Mouse (Mus musculus) neural tube, embryonic 11.5 days (tissue): ENCODE results near the gene Rrp15. TPM values are rescaled to one million over a fixed set of nuclear protein-coding genes. Genes with fewer than 3 reads are reported as not detected.
A peak's percentile ranks its signal among the peaks of the same experiment; 100 is the strongest.
"Not testable (repeated sequence)": the region's sequence is repeated elsewhere in the genome, so short reads cannot be mapped to it uniquely, and the experiment has no call there.

Source experiments
- ATAC-seq: fragments of 200-750 bp; cut with Nextera tagmentation; 2 replicates; pipeline ENCODE4 v1.8.0; 2017; ENCODE audit warnings: moderate number of reproducible peaks, mild to moderate bottlenecking, moderate TSS enrichment, moderate library complexity; ENCODE audit not compliant: insufficient read depth, low FRiP score, low TSS enrichment
- DNase-seq: peaks from one replicate; pipeline ENCODE4 v3.0.0-alpha.2; 2015; ENCODE audit warnings: low spot score
- H3K27ac ChIP-seq: fragments of 300-500 bp; sonication (generic); 2 replicates; pipeline ENCODE4 v1.5.1; 2014; ENCODE audit warnings: low read depth, mild to moderate bottlenecking, low read length
- H3K27me3 ChIP-seq: fragments of 300-500 bp; sonication (generic); 2 replicates; pipeline ENCODE4 v1.6.1; 2014; ENCODE audit warnings: mild to moderate bottlenecking, low read length, mixed read lengths; ENCODE audit not compliant: control insufficient read depth, insufficient read depth
- H3K36me3 ChIP-seq: fragments of 300-500 bp; sonication (generic); 2 replicates; pipeline ENCODE4 v1.6.1; 2014; ENCODE audit warnings: mild to moderate bottlenecking, low read length, moderate library complexity, mixed read lengths; ENCODE audit not compliant: control insufficient read depth, insufficient read depth
- H3K4me1 ChIP-seq: fragments of 300-500 bp; sonication (generic); 2 replicates; pipeline ENCODE4 v1.6.1; 2014; ENCODE audit warnings: low read length, mixed read lengths; ENCODE audit not compliant: control insufficient read depth, insufficient read depth
- H3K4me2 ChIP-seq: fragments of 300-500 bp; sonication (generic); 2 replicates; pipeline ENCODE4 v1.6.1; 2014; ENCODE audit warnings: low read depth, mild to moderate bottlenecking, moderate library complexity
- H3K4me3 ChIP-seq: fragments of 300-500 bp; sonication (generic); 2 replicates; pipeline ENCODE4 v1.5.1; 2014; ENCODE audit warnings: low read depth, low read length
- H3K9ac ChIP-seq: fragments of 300-500 bp; sonication (generic); 2 replicates; pipeline ENCODE4 v1.6.1; 2014; ENCODE audit warnings: mild to moderate bottlenecking, low read length
- H3K9me3 ChIP-seq: fragments of 300-500 bp; sonication (generic); 2 replicates; pipeline ENCODE4 v1.6.1; 2016; ENCODE audit warnings: low read length; ENCODE audit not compliant: control insufficient read depth
- WGBS: fragments of 180-500 bp; shearing (Covaris S2); extraction: QIAGEN DNeasy Blood & Tissue Kit; methylation state at CpG from one replicate; pipeline ENCODE4 v1.1.7; 2014; 5-methylcytosine and 5-hydroxymethylcytosine counted together
- polyA plus RNA-seq: library from polyadenylated mRNA; unstranded; fragments of >200 nt; fragmentation: Nextera tagmentation; extraction: Ambion mirVana; gene quantifications from 2 replicates; pipeline ENCODE4 v1.2.1, GENCODE M21; 2014

The Rrp15 gene
- polyA plus RNA-seq, 1 experiment from 2014 or later = 59.0 TPM

DNA sequence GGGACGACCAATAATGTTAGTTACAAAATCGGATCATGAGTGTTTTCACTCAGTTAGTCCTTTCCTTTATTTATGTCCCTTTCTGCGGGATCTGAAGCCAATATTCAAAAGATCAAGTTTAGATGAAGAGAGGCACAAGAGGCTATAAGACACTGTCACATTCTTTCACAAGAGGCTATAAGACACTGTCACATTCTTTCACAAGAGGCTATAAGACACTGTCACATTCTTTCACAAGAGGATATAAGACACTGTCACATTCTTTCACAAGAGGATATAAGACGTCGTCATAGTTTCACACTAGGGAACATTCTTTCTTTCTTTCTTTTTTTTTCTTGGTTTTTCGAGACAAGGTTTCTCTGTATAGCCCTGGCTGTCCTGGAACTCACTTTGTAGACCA lies 14.3 kb upstream of the Rrp15 start:
- not testable (repeated sequence) for H3K9ac ChIP-seq, DNase-seq, H3K4me1 ChIP-seq, ATAC-seq, H3K27me3 ChIP-seq, H3K36me3 ChIP-seq, H3K27ac ChIP-seq, H3K4me2 ChIP-seq, H3K4me3 ChIP-seq, H3K9me3 ChIP-seq
- WGBS = 68% methylated on average over 6 of the region's 6 CpGs

DNA sequence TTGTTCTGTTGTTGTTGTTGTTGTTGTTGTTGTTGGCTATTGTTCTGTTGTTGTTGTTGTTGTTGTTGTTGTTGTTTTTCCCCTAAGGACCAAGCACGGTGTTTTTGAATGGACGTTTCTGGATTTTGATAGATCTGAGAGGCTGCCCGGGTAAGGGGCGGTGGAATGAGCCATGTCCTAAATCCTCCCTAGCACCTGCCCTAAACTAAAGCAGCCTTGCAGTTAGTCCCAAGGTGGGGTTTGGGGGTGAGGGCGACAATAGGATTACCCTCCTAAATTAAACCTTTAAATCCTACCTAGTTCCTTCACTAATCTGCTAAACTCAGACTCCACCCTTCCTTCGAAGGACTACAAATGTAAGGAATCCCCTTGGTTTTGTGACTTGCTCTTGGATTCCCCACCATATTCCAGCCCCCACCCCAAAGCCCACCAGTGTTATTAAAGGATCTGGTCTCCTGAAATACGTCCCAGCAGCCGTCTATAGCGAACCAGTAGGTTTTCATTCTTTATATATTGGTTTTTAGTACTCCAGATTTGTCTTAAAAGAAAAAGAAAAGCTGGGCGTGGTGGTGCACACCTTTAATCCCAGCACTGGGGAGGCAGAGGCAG lies 621 bp upstream of the Rrp15 start:
- H3K27ac ChIP-seq = no peak overlapping the region
- peak overlapping the region; percentile 68 for H3K4me3 ChIP-seq
- ATAC-seq (peak; percentile 67), DNase-seq (no peak)
- H3K4me2 ChIP-seq = peak overlapping the region; percentile 43
- no peaks in the 10 kb centered on the region for H3K27me3 ChIP-seq
- H3K36me3 ChIP-seq = no peaks in the 10 kb centered on the region
- no peaks in the 10 kb centered on the region for H3K9me3 ChIP-seq
- 43% methylated on average over 10 of the region's 10 CpGs for WGBS
- H3K4me1 ChIP-seq = peaks cover 14% of the 10 kb centered on the region
- peak overlapping the region; percentile 75 for H3K9ac ChIP-seq

DNA sequence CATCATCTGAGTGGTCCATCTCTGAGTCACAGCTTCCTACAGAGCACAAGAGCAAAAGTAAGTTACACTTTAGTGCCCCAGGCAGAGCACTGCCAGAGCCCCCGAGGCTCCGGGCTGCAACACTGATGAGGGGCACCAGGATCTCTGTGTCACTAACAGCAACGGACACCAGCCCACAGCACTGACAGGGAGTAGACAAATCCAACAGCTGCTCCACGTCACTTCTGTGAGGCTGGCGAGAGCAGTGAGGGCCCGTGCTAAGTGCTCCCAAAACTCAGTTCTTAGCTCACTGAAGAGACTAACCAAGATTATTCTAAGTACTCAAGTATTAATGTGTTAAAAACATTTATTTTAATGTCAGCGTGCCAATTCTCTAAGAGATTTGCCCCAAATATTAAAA lies 9.3 kb downstream of the Rrp15 start:
- Histone ChIP-seq H3K9me3 (no peaks in the 10 kb centered on the region), H3K4me2 (no peak overlapping the region), H3K27ac (no peak overlapping the region), H3K4me1 (no peaks in the 10 kb centered on the region), H3K4me3 (no peak overlapping the region), H3K36me3 (peaks cover 6% of the 10 kb centered on the region), H3K9ac (no peak overlapping the region), H3K27me3 (no peaks in the 10 kb centered on the region)
- no peak for ATAC-seq
- DNase-seq = no peak
- 84% methylated on average over 7 of the region's 7 CpGs for WGBS

DNA sequence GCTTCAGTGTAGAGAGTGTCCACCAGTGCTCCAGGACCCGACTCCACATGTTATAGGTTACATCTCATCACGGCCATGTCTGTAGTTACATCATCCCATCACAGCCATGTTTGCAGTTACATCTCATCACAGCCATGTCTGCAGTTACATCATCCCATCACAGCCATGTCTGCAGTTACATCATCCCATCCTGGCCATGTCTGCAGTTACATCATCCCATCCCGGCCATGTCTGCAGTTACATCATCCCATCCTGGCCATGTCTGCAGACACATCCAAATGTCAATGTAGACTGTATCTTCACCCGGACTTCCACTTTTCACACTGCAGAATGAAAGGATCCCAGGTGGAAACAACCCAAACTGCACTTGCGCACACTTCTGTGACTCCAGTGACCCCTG lies 13.6 kb downstream of the Rrp15 start:
- H3K27me3 ChIP-seq = no peaks in the 10 kb centered on the region
- no peak overlapping the region for H3K4me3 ChIP-seq
- H3K27ac ChIP-seq = no peak overlapping the region
- WGBS = 93% methylated on average over 5 of the region's 5 CpGs
- H3K4me2 ChIP-seq = no peak overlapping the region
- H3K4me1 ChIP-seq = no peaks in the 10 kb centered on the region
- DNase-seq (no peak), ATAC-seq (no peak)
- no peaks in the 10 kb centered on the region for H3K9me3 ChIP-seq
- H3K36me3 ChIP-seq = peaks cover 6% of the 10 kb centered on the region
- no peak overlapping the region for H3K9ac ChIP-seq

DNA sequence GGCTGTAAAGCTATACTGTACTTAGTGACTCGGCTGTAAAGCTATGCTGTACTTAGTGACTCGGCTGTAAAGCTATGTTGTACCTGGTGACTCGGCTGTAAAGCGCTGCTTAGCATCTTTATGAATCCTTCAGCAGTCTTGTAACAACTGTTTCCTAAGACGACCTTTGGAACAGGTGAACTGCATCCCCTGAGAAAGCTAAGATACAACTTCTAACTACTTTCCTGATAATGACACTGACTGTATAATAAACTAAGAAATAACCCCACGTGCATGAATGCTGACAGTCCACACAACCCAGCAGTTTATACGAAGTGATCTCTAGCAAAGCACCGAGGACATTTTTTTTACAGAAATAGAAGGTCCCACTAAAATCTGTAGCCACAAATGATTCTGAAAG lies 16.1 kb downstream of the Rrp15 start:
- H3K36me3 ChIP-seq = peaks cover 4% of the 10 kb centered on the region; the same call in 1 of the 2 replicates
- no peak overlapping the region for H3K4me2 ChIP-seq
- DNase-seq (no peak), ATAC-seq (no peak)
- H3K27ac ChIP-seq = no peak overlapping the region
- H3K27me3 ChIP-seq = no peaks in the 10 kb centered on the region
- H3K9me3 ChIP-seq = no peaks in the 10 kb centered on the region
- WGBS = 93% methylated on average over 8 of the region's 8 CpGs
- H3K4me1 ChIP-seq = no peaks in the 10 kb centered on the region
- H3K4me3 ChIP-seq = no peak overlapping the region
- no peak overlapping the region for H3K9ac ChIP-seq

DNA sequence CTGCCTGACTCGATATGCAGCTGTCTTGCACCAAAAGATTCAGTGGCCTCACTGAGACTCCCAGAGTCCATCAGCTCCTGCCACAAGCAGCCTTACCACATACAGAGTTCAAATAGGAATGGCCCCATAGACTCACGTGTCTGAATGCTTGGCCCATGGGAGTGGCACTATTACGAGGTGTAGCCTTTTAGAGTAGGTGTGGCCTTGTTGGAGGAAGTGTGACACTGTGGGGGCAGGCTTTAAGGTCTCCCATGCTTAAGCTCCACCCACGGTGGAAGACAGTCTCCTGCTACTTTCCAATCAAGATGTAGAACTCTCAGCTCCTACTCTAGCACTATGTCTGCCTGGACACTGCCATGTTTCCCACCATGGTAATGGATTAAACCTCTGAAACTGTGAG lies 20.4 kb downstream of the Rrp15 start:
- 66% methylated on average over 4 of the region's 4 CpGs for WGBS
- Histone ChIP-seq H3K4me3 (no peak overlapping the region), H3K9ac (no peak overlapping the region)

DNA sequence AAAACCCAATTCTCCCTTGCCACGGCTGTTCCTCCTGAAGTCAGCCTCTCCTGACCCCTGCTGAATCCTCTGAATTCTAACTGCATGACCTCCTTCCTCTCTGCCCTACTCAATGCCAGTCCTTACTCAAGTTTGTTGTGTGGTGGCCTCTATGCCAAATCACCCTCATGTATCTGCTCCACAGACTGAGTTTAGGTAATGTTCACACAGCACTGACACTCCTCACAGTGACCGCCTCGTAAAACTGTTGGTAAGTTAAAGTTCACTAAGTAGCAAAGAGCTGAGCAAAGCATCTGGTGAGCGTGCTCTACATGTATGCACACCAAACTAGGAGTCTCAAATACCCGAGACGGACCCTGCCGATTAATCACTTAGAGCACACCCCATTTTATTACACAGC lies 23.0 kb downstream of the Rrp15 start:
- Histone ChIP-seq H3K27me3 (no peaks in the 10 kb centered on the region), H3K27ac (no peak overlapping the region), H3K36me3 (no peaks in the 10 kb centered on the region), H3K4me3 (no peak overlapping the region), H3K9ac (no peak overlapping the region), H3K9me3 (no peaks in the 10 kb centered on the region), H3K4me1 (no peaks in the 10 kb centered on the region), H3K4me2 (no peak overlapping the region)
- WGBS = 78% methylated on average over 7 of the region's 7 CpGs
- DNase-seq = no peak
- ATAC-seq = no peak

More for the DNA sequence above, 20.4 kb downstream of the Rrp15 start:
- ATAC-seq (no peak), DNase-seq (no peak)
- no peak overlapping the region for H3K27ac ChIP-seq
- no peaks in the 10 kb centered on the region for H3K4me1 ChIP-seq
- no peak overlapping the region for H3K4me2 ChIP-seq
- no peaks in the 10 kb centered on the region for H3K9me3 ChIP-seq
- H3K27me3 ChIP-seq = no peaks in the 10 kb centered on the region
- H3K36me3 ChIP-seq = no peaks in the 10 kb centered on the region

DNA sequence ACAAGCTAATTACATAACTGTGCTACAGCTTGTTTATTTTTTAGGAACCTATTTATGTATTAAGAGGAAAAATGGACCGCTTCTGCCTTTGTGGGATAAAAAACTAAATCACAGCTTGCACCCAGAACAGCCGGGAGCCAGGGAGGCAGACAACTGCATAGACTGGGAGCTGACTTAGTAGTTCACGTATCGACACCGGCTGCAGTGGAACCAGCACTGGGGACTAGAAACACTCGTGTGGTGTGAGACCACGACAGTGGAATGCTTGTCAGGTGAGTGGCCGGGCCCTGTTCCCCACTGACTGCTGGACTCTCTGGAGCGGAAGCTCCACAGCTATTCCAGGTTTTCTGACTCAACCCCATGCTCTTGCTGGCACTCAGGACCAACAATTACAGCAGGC lies 26.9 kb downstream of the Rrp15 start:
- peak; percentile 13; the same call in 1 of the 2 replicates for ATAC-seq
- Histone ChIP-seq H3K27ac (no peak overlapping the region), H3K4me3 (no peak overlapping the region), H3K27me3 (no peaks in the 10 kb centered on the region), H3K36me3 (no peaks in the 10 kb centered on the region), H3K9me3 (no peaks in the 10 kb centered on the region), H3K9ac (no peak overlapping the region), H3K4me1 (no peaks in the 10 kb centered on the region), H3K4me2 (no peak overlapping the region)
- WGBS = 87% methylated on average over 9 of the region's 9 CpGs
- no peak for DNase-seq

DNA sequence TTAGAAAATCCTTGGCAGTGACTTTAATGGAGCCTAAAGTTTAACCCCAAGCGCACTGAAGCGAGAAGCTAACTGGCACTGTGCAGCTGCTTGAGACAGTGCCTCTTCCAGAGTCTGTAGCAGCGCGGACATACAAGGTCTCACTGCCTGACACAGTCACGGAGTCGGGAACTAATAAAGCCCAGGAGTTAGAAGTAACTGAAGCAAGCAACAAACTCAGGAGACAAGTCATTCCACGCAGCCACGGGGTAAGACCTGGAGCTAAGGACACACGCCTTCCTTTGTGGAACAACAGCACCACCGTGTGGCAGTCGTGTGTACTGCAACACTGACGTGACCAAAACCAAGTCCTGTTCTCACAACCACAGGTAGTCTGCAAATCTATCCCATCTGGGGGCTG lies 27.3 kb downstream of the Rrp15 start:
- Histone ChIP-seq H3K9ac (no peak overlapping the region), H3K27me3 (no peaks in the 10 kb centered on the region), H3K4me3 (no peak overlapping the region), H3K9me3 (no peaks in the 10 kb centered on the region), H3K4me2 (no peak overlapping the region), H3K4me1 (no peaks in the 10 kb centered on the region), H3K27ac (no peak overlapping the region), H3K36me3 (no peaks in the 10 kb centered on the region)
- DNase-seq (peak; percentile 88), ATAC-seq (peak; percentile 73)
- WGBS = 40% methylated on average over 12 of the region's 12 CpGs
